Comparison of ENCODE assay signal across 31 mouse cellular contexts in genomic region chr10:83153374-83153773, GRCm38 (mm10).
DNase-seq lines count a peak whose midpoint lies in the region; ATAC-seq and TF ChIP-seq lines count a peak whose summit lies in the region.
"Had no signal": no experiment of that assay in that cellular context is flagged by ENCODE, and none has a peak within 500 bp of the region (broad histone marks: within the 10 kb centered on the region; RNA-seq: fewer than 3 reads in every experiment).

No protein-coding gene starts in this region.

- H3K9ac ChIP-seq in liver, embryonic 11.5 days (ENCODE audit: low read depth, low read length) = 0 out of 2 replicates have a peak overlapping the region, but pooled peaks have one; percentile 23
- 0 out of 2 replicates have a peak overlapping the region, but pooled peaks have one; percentile 0 for H3K9ac ChIP-seq in liver, embryonic 16.5 days (ENCODE audit: low read depth, low read length)
- H3K9ac ChIP-seq in hindbrain, embryonic 16.5 days (ENCODE audit: low read depth, low read length) = no peak overlapping the region
- H3K9ac ChIP-seq: heart, embryonic 13.5 days; hindbrain, embryonic 15.5 days; kidney, embryonic 15.5 days; lung, embryonic 14.5 days; midbrain, embryonic 13.5 days; neural tube, embryonic 15.5 days; stomach, embryonic 15.5 days had no signal

- H3K4me2 ChIP-seq in liver, embryonic 11.5 days = peak overlapping the region; percentile 60
- peak overlapping the region; percentile 45 for H3K4me2 ChIP-seq in liver, embryonic 16.5 days (ENCODE audit: low read depth, low read length)
- peak overlapping the region; percentile 79 for H3K4me2 ChIP-seq in myocyte (ENCODE audit: low read depth)
- no peak overlapping the region for H3K4me2 ChIP-seq in hindbrain, embryonic 16.5 days (ENCODE audit: low read length)
- H3K4me2 ChIP-seq: hindbrain, embryonic 15.5 days; kidney, embryonic 15.5 days; lung, embryonic 14.5 days; midbrain, embryonic 13.5 days; neural tube, embryonic 15.5 days; stomach, embryonic 15.5 days had no signal

- TF ChIP-seq POLR2A in myocyte (IDR thresholded peaks at IDR 0.05; ENCODE audit: insufficient read length, low read depth) = no peak

- H3K27me3 ChIP-seq in erythroblast, embryonic 14.5 days (ENCODE audit: control insufficient read depth) = no peaks in the 10 kb centered on the region
- no peaks in the 10 kb centered on the region for H3K27me3 ChIP-seq in liver, embryonic 11.5 days (replicated peaks; ENCODE audit: control insufficient read depth, insufficient read depth, low read length)
- no peaks in the 10 kb centered on the region for H3K27me3 ChIP-seq in liver, embryonic 16.5 days (ENCODE audit: control insufficient read depth, insufficient read depth, low read depth, low read length)
- H3K27me3 ChIP-seq in myocyte (ENCODE audit: control insufficient read depth, insufficient read depth, insufficient read length) = no peaks in the 10 kb centered on the region
- no peaks in the 10 kb centered on the region for H3K27me3 ChIP-seq in hindbrain, embryonic 16.5 days (replicated peaks; ENCODE audit: control insufficient read depth, insufficient read depth, low read length)
- H3K27me3 ChIP-seq: CH12.LX; heart, embryonic 13.5 days; hindbrain, embryonic 15.5 days; kidney, embryonic 15.5 days; midbrain, embryonic 13.5 days; neural tube, embryonic 15.5 days; stomach, embryonic 15.5 days had no signal

- peaks cover 2% of the 10 kb centered on the region; the same call in 1 of the 2 replicates for H3K36me3 ChIP-seq in erythroblast, embryonic 14.5 days (ENCODE audit: control insufficient read depth)
- no peaks in the 10 kb centered on the region for H3K36me3 ChIP-seq in liver, embryonic 11.5 days (ENCODE audit: control insufficient read depth, insufficient read depth, low read length)
- no peaks in the 10 kb centered on the region for H3K36me3 ChIP-seq in liver, embryonic 16.5 days (ENCODE audit: control insufficient read depth, insufficient read depth)
- no peaks in the 10 kb centered on the region for H3K36me3 ChIP-seq in myocyte (ENCODE audit: control insufficient read depth, insufficient read depth)
- no peaks in the 10 kb centered on the region for H3K36me3 ChIP-seq in hindbrain, embryonic 16.5 days (ENCODE audit: control insufficient read depth, insufficient read depth, low read length)
- H3K36me3 ChIP-seq: forebrain, embryonic 10.5 days; heart, embryonic 13.5 days; hindbrain, embryonic 10.5 days; hindbrain, embryonic 15.5 days; kidney, embryonic 15.5 days; midbrain, embryonic 13.5 days; neural tube, embryonic 15.5 days; stomach, embryonic 15.5 days had no signal

- peak overlapping the region; percentile 78; the same call in 1 of the 2 replicates for H3K27ac ChIP-seq in liver, embryonic 11.5 days (ENCODE audit: low read depth, low read length)
- H3K27ac ChIP-seq in liver, embryonic 16.5 days (ENCODE audit: low read length) = peak overlapping the region; percentile 47; the same call in 1 of the 2 replicates
- H3K27ac ChIP-seq in hindbrain, embryonic 16.5 days (ENCODE audit: low read depth, low read length) = no peak overlapping the region
- H3K27ac ChIP-seq: forebrain, embryonic 10.5 days; gastrocnemius, adult 2 months; heart, adult 2 months; heart, embryonic 13.5 days; hindbrain, embryonic 10.5 days; hindbrain, embryonic 15.5 days; kidney, embryonic 15.5 days; midbrain, embryonic 13.5 days; neural tube, embryonic 15.5 days; stomach, embryonic 15.5 days had no signal

- DNase-seq in liver, embryonic 11.5 days (ENCODE audit: low spot score) = no peak
- DNase-seq in adrenal gland, postnatal 10 days = no peak
- no peak for DNase-seq in urinary bladder, postnatal 4 days (ENCODE audit: low spot score in 2 of 2)
- DNase-seq: adrenal gland, adult 8-10 months; cerebellum, adult 11-12 months; cerebellum, postnatal 14 days; gastrocnemius, adult 2 months; heart, adult 2 months; heart, postnatal 10 days; kidney, adult 18-20 months; kidney, postnatal 25 days; layer of hippocampus, postnatal 36 days; left cerebral cortex, postnatal 4 days; lung, embryonic 14.5 days; right cerebral cortex, postnatal 25 days had no signal

- H3K79me2 ChIP-seq in myocyte (ENCODE audit: control insufficient read depth, insufficient read depth) = no peaks in the 10 kb centered on the region

- no peaks in the 10 kb centered on the region for H3K9me3 ChIP-seq in erythroblast, embryonic 14.5 days (ENCODE audit: control insufficient read depth, low read length)
- H3K9me3 ChIP-seq in liver, embryonic 11.5 days (ENCODE audit: control insufficient read depth, low read length) = no peaks in the 10 kb centered on the region
- H3K9me3 ChIP-seq in liver, embryonic 16.5 days (replicated peaks; ENCODE audit: control insufficient read depth, low read length) = no peaks in the 10 kb centered on the region
- no peaks in the 10 kb centered on the region for H3K9me3 ChIP-seq in hindbrain, embryonic 16.5 days (ENCODE audit: control insufficient read depth, low read length)
- H3K9me3 ChIP-seq: forebrain, embryonic 10.5 days; hindbrain, embryonic 10.5 days; hindbrain, embryonic 15.5 days; kidney, embryonic 15.5 days; midbrain, embryonic 13.5 days; neural tube, embryonic 15.5 days; stomach, embryonic 15.5 days had no signal

- no peak for ATAC-seq in erythroblast, adult 5-6 weeks (replicated peaks; ENCODE audit: low FRiP score, poor library complexity, severe bottlenecking)
- peak; percentile 79 for ATAC-seq in liver, embryonic 11.5 days (replicated peaks; ENCODE audit: low FRiP score)
- ATAC-seq in liver, embryonic 16.5 days (ENCODE audit: low read depth) = peak; percentile 75
- no peak for ATAC-seq in hindbrain, embryonic 16.5 days
- ATAC-seq: forebrain, embryonic 16.5 days; midbrain, embryonic 13.5 days had no signal

- 58% methylated on average over 5 of the region's 5 CpGs for WGBS in liver, embryonic 11.5 days
- WGBS in liver, embryonic 16.5 days (ENCODE audit: insufficient replicate concordance) = 30% methylated on average over 5 of the region's 5 CpGs
- WGBS in hindbrain, embryonic 16.5 days = 94% methylated on average over 5 of the region's 5 CpGs

- H3K4me1 ChIP-seq in erythroblast, embryonic 14.5 days (ENCODE audit: control insufficient read depth) = peaks cover 56% of the 10 kb centered on the region
- peaks cover 30% of the 10 kb centered on the region for H3K4me1 ChIP-seq in liver, embryonic 11.5 days (replicated peaks; ENCODE audit: control insufficient read depth, insufficient read depth, low read length)
- H3K4me1 ChIP-seq in liver, embryonic 16.5 days (ENCODE audit: control insufficient read depth, low read depth, low read length) = peaks cover 26% of the 10 kb centered on the region
- peaks cover 17% of the 10 kb centered on the region for H3K4me1 ChIP-seq in hindbrain, embryonic 16.5 days (ENCODE audit: control insufficient read depth, insufficient read depth, low read depth, low read length)

- peak overlapping the region; percentile 53 for H3K4me3 ChIP-seq in erythroblast, embryonic 14.5 days (replicated peaks)
- H3K4me3 ChIP-seq in liver, embryonic 11.5 days (ENCODE audit: low read depth, low read length) = peak overlapping the region; percentile 23
- peak overlapping the region; percentile 19 for H3K4me3 ChIP-seq in liver, embryonic 16.5 days (ENCODE audit: low read depth, low read length)
- H3K4me3 ChIP-seq in myocyte = no peak overlapping the region
- H3K4me3 ChIP-seq in hindbrain, embryonic 16.5 days (ENCODE audit: low read length) = no peak overlapping the region
- H3K4me3 ChIP-seq: forebrain, embryonic 10.5 days; gastrocnemius, adult 2 months; heart, adult 2 months; heart, embryonic 13.5 days; hindbrain, embryonic 10.5 days; hindbrain, embryonic 15.5 days; kidney, embryonic 15.5 days; megakaryocyte, embryonic 14.5 days; midbrain, embryonic 13.5 days; neural tube, embryonic 15.5 days; stomach, embryonic 15.5 days had no signal

- no peak overlapping the region for H3ac ChIP-seq in myocyte (ENCODE audit: control insufficient read depth, insufficient read length)

TF ChIP-seq in myocyte, 11 proteins besides CTCF, POLR2A, EP300 and RAD21:
- TF ChIP-seq E2F4 (IDR thresholded peaks at IDR 0.05; ENCODE audit: insufficient read depth) (no peak), TCF12 (IDR thresholded peaks at IDR 0.05; ENCODE audit: insufficient read depth, poor library complexity, severe bottlenecking) (no peak), TCF3 (IDR thresholded peaks at IDR 0.05; ENCODE audit: insufficient read length, low read depth) (no peak), MAX (IDR thresholded peaks at IDR 0.05; ENCODE audit: low read depth) (no peak), REST (IDR thresholded peaks at IDR 0.05; ENCODE audit: insufficient read depth, insufficient read length) (no peak), MYOG (IDR thresholded peaks at IDR 0.05; ENCODE audit: control insufficient read depth in 1 of 3, insufficient read depth in 1 of 3, insufficient read length in 2 of 3, low read depth in 2 of 3) (no peak), MYOD1 (IDR thresholded peaks at IDR 0.05; ENCODE audit: control insufficient read depth in 1 of 3, insufficient read length in 2 of 3, low read depth in 2 of 3) (no peak), SRF (IDR thresholded peaks at IDR 0.05; ENCODE audit: control insufficient read depth, insufficient read length, low read depth) (no peak), USF1 (IDR thresholded peaks at IDR 0.05; ENCODE audit: low read depth) (no peak), POLR2AphosphoS2 (IDR thresholded peaks at IDR 0.05; ENCODE audit: insufficient read length, low read depth) (no peak), CEBPB (IDR thresholded peaks at IDR 0.05; ENCODE audit: insufficient read depth, poor library complexity, severe bottlenecking) (no peak)

Comparison
In these comparisons a context has a peak if more than half of its experiments do, and no peak if none do; other contexts are left out.
1. H3K4me3 ChIP-seq: peak in erythroblast, embryonic 14.5 days (single experiment), liver, embryonic 11.5 days (single experiment) and liver, embryonic 16.5 days (single experiment); none in myocyte (single experiment) and hindbrain, embryonic 16.5 days (single experiment).
2. ATAC-seq: peak in liver, embryonic 11.5 days (single experiment) and liver, embryonic 16.5 days (single experiment); none in erythroblast, adult 5-6 weeks (single experiment) and hindbrain, embryonic 16.5 days (single experiment).